Mouse (Mus musculus): ENCODE data around the gene C130050O18Rik.
A peak's percentile ranks its signal among the peaks of the same experiment; 100 is the strongest.

C130050O18Rik gene

GRCm38 (mm10) chr5:139404801-139405401 is at the start of gene C130050O18Rik:
Gene C130050O18Rik (plus strand): TSS chr5:139405280.
- DNase-seq (ENCODE audit: low spot score in 2 of 2) = no peak

GRCm38 (mm10) chr5:139358653-139359052 is 46.4 kb upstream of the C130050O18Rik start:
- no peak for DNase-seq (ENCODE audit: low spot score in 2 of 2)

DNA sequence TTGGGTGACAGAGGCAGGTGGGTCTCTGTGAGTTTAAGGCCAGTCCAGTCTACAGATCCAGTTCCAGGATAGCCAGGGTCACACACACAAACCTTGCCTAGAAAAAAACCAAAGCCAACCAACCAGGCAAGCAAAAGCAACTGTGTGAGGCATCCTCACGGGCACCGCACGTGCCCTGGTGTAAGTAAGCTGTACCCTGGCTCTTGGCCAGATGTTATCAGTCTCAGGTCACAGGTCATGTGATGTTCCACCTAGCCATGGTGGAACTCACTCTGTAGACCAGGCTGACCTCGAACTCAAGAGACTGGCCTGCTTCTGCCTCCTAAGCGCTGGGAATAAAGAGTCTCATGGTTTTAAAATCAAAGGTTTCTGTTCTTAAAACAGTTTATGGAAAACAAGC is 45.8 kb upstream of the C130050O18Rik start:
- DNase-seq (ENCODE audit: low spot score in 2 of 2) = no peak

DNA sequence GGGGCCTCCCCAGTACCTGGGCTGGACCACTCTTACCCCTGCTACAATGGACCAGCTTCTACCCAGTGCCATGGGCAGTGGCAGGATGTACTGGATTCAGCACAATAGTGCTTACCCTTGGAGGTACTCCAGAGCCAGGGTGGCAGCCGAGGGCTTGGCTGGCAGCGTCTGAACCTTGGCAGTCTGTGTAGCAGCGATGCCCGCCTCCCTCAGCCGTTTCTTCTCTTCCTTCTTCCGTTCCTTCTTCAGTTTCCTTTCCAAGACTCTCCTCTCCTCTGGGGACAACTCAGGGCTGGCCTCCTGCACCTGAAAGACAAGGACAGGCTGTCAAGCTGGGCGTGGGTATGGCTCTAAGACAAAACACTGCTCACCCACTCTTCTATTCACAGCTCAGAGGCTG is 41.2 kb upstream of the C130050O18Rik start:
- DNase-seq (ENCODE audit: low spot score in 2 of 2) = no peak

DNA sequence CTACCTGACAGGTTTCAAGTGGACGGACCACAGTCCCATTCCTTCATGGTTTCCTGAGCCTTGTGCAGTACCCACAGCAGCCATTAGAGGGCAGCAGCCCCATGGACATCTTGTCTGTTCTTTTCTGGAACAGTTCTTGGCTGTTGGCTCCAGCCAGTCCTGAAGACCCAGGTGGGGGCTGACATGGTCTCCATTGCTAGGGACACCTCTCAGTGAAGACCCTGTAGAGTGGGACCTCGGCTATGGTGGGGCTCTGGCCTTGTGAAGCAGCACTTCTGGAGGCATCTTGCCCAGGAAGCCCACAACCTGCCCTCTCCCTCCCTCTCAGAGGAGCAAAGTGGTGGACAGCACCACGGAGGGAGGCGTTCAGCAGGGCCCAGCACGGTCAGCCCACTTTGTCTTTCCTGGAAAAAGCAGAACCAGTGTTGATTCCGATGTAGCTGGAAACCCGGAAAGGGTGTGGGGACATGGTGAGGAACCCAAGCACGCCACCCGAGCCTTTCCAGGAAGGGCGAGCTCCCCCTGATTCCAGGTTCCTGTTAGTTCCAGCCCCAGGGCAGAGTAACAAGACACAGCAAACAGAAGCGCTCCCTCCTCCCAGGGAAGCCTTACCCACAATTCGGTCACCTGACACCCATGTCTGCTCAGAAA is 40.7 kb upstream of the C130050O18Rik start:
- peak; percentile 80 to 94 for DNase-seq (ENCODE audit: low spot score in 2 of 2)

- peak in 1 of 2 experiments; percentile 47 for DNase-seq (ENCODE audit: low spot score in 2 of 2)
Observed at GRCm38 (mm10) chr5:139364911-139365571, 40.0 kb upstream of the C130050O18Rik start.

DNA sequence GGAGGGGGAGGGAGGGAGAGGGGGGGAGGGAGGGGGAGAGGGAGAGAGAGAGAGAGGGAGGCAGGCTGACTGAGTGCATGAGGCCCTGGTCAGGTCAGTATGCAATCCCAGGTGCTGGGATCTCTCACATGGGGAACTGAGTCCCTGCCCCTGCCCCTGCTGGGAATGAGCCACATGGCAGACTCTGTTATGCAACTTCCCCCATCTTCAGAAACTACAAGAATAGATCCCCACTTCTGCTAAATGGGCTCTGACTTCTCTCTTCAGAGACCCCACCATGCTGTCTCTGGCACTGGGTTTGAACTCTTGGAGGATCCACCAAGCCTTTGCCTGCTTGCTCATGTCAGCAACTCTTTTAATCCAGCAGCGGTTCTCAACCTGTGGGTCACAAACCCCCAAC is 39.3 kb upstream of the C130050O18Rik start:
- no peak for DNase-seq (ENCODE audit: low spot score in 2 of 2)

GRCm38 (mm10) chr5:139366484-139366883 is 38.6 kb upstream of the C130050O18Rik start:
- no peak for DNase-seq (ENCODE audit: low spot score in 2 of 2)

GRCm38 (mm10) chr5:139367884-139368458 is 37.1 kb upstream of the C130050O18Rik start:
- no peak for DNase-seq (ENCODE audit: low spot score in 2 of 2)

DNA sequence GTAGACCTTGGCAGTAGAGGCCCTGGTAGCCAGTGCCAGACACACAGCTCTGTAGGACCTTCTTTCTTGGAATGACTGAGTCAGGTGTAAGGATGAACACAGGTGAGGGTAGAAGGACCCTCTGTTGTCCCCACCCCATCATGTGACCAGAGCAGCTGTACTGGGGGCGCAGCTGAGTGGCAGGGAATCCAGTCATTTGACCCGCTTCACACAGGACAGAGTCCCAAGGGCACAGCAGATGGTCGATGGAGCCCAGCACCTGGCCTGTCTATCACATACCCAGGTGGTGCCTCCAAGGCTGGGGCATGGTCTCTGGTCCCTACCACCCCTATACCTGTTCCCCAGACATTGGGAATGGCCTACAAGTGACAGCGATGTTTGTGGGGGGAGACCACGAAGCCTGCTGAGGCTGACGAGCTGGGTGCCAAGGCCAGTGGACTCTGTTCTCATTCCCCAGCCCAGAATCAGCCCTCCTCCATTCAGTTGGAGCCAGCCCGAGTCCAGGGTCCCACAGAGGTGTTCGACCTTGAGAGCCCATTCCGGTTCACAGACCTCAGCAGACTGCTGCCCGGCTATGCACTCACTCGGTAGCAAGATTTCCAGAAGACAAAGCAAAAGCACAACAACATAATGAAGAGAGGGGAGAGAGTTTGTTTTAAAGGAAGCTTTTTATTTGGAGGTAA is 36.3 kb upstream of the C130050O18Rik start:
- no peak for DNase-seq (ENCODE audit: low spot score in 2 of 2)

- DNase-seq (ENCODE audit: low spot score in 2 of 2) = no peak
Observed at GRCm38 (mm10) chr5:139370336-139370735, 34.7 kb upstream of the C130050O18Rik start.

GRCm38 (mm10) chr5:139371118-139371517 is 34.0 kb upstream of the C130050O18Rik start:
- no peak for DNase-seq (ENCODE audit: low spot score in 2 of 2)

- peak; percentile 86 to 91 for DNase-seq (ENCODE audit: low spot score in 2 of 2)
Observed at GRCm38 (mm10) chr5:139371631-139372401, 33.3 kb upstream of the C130050O18Rik start.

DNA sequence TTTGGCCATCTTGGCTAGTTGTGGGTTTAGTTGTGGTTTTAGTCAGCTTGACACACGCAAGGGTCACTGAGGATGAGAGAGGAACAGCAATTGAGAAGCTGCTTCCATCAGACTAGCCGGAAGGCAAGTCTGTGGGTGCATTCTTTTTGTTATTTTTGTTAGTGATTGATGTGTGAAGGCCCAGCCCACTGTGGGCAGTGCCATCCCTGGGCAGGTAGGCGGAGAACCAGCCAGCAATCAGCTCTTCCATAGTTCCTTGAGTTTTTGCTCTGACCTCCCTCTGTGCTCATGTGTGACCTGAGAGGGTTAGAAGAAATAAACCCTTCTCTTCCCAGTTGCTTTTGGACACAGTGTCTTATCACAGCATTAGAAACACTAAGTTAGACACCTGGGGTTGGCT is 32.0 kb upstream of the C130050O18Rik start:
- DNase-seq (ENCODE audit: low spot score in 2 of 2) = no peak

DNA sequence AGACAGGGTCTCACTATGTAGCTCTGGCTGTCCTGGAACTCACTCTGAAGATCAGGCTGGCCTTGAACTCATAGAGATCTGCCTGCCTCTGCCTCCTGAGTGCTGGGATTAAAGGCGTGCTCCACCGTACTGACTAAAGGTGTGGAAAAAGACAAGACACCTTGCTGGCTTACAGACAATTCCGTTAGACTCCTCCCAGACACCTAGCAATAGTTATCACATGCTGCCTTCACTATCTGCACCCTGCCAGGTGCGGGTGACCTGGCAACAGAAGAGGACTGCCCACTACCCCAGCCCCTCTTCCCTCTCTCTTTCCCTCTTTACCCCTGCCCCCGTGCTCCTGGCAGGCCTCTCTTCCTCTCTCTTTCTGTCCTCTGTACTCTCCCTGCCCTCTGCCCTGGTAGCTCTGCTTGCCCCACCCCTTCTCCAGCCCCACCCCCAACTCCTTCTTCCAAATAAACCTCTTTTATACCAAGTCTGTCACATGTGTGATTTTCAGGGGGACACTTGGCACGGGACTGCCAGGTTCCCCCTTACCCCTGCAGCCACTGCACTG is 31.1 kb upstream of the C130050O18Rik start:
- DNase-seq (ENCODE audit: low spot score in 2 of 2) = no peak

GRCm38 (mm10) chr5:139374841-139375240 is 30.2 kb upstream of the C130050O18Rik start:
- no peak for DNase-seq (ENCODE audit: low spot score in 2 of 2)

DNA sequence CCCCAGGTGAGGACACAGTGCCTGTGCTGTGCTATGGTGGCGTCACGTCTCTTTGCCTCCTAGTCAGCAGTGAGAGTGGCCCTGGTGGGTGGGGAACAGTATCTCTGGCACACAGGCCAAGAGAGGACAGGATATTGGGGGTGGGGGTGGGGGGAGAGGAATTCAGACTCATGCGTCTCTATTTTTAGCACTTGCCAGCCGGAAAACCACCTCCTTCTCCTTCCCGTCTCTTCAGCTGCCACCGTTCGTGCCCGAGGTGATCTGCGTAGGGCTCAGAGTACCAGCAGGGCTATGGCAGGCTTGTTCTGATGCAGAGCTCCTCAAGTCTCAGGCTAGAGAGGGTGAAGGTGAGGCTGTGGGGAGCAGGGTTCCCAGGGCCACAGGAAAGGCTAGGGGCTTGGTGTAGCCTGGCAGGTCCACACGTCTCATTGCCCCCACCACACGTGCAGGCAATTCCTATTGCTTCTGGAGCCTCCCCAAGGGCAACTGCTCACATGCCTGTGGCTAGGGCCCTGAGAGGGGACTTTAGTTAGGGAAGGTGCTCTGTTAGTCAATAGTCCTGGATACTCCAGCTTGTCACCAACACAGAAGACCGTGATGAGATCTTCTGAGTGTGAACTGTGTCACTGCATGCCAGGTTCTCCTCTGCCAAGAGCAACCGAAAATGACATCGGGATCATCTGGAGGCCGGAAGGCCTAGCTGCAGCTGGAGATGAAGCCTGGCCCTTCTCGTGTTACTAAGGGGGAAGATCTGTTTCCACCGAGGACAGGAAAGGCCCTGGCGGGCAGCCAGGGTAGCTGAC is 27.4 kb upstream of the C130050O18Rik start, which contains the start of gene Gpr146:
TSS of gene Gpr146 (plus strand) at position 230 of the 803 bp plus-strand sequence.
- no peak for DNase-seq (ENCODE audit: low spot score in 2 of 2)

DNA sequence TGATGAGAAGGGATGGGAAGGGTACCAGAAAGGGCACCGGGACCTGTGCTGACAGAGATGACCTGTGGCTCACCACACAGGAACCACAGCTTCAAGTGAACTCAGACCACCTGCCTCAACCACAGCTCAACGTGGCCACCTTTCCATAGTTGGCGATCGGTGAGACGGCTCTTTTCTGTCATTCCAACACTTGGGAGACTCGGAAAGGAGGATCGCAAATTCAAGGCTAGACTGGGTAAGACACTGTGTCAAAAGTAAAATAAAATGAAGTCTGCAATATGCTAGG is 26.9 kb upstream of the C130050O18Rik start:
- DNase-seq (ENCODE audit: low spot score in 2 of 2) = no peak

- peak in 1 of 2 experiments; percentile 56 for DNase-seq (ENCODE audit: low spot score in 2 of 2)
Observed at GRCm38 (mm10) chr5:139378986-139379629, 26.0 kb upstream of the C130050O18Rik start.
